21 mouse cellular contexts compared by ENCODE assay signal in genomic region chr2:41471742-41472141, GRCm38 (mm10).
A peak's percentile ranks its signal among the peaks of the same experiment; 100 is the strongest.
DNase-seq lines count a peak whose midpoint lies in the region; ATAC-seq and TF ChIP-seq lines count a peak whose summit lies in the region.
"Had no signal": no experiment of that assay in that cellular context is flagged by ENCODE, and none has a peak within 500 bp of the region (broad histone marks: within the 10 kb centered on the region; RNA-seq: fewer than 3 reads in every experiment).

No protein-coding gene starts in this region.

- no peak for TF ChIP-seq CTCF in heart, adult 2 months (IDR thresholded peaks at IDR 0.05)

- no peak overlapping the region for H3K9ac ChIP-seq in heart, adult 2 months (ENCODE audit: low read depth, low read length)
- H3K9ac ChIP-seq in heart, embryonic 11.5 days (ENCODE audit: low read depth, low read length): no peak overlapping the region
- H3K9ac ChIP-seq in neural tube, embryonic 11.5 days (ENCODE audit: low read length): no peak overlapping the region
- H3K9ac ChIP-seq: forebrain, embryonic 13.5 days; hindbrain, embryonic 13.5 days; midbrain, embryonic 13.5 days had no signal

- peak overlapping the region; percentile 75 for H3K27ac ChIP-seq in heart, adult 2 months
- H3K27ac ChIP-seq in heart, embryonic 11.5 days (ENCODE audit: low read depth, low read length): no peak overlapping the region
- H3K27ac ChIP-seq in neural tube, embryonic 11.5 days (ENCODE audit: low read depth, low read length): no peak overlapping the region
- H3K27ac ChIP-seq: hindbrain, embryonic 13.5 days had no signal

- H3K4me1 ChIP-seq in heart, adult 2 months (ENCODE audit: control insufficient read depth, insufficient read depth, low read length): no peaks in the 10 kb centered on the region
- no peaks in the 10 kb centered on the region for H3K4me1 ChIP-seq in heart, embryonic 11.5 days (ENCODE audit: control insufficient read depth, insufficient read depth, low read length)
- H3K4me1 ChIP-seq in neural tube, embryonic 11.5 days (ENCODE audit: control insufficient read depth, insufficient read depth, low read length): no peaks in the 10 kb centered on the region; the same call in 1 of the 2 replicates

- intact Hi-C loops in heart, adult 2 months (cut with DNase I): no loop called here

- H3K36me3 ChIP-seq in heart, adult 2 months (ENCODE audit: control insufficient read depth, insufficient read depth, low read length): no peaks in the 10 kb centered on the region
- H3K36me3 ChIP-seq in heart, embryonic 11.5 days (ENCODE audit: control insufficient read depth, insufficient read depth, low read length): no peaks in the 10 kb centered on the region
- no peaks in the 10 kb centered on the region for H3K36me3 ChIP-seq in neural tube, embryonic 11.5 days (ENCODE audit: control insufficient read depth, insufficient read depth, low read length)
- H3K36me3 ChIP-seq: hindbrain, embryonic 13.5 days; midbrain, embryonic 13.5 days had no signal

- WGBS in heart, adult 2 months: 36% methylated on average over 2 of the region's 2 CpGs
- WGBS in heart, embryonic 11.5 days (ENCODE audit: insufficient replicate concordance): 64% methylated on average over 2 of the region's 2 CpGs
- 17% methylated on average over 2 of the region's 2 CpGs for WGBS in neural tube, embryonic 11.5 days

- H3K9me3 ChIP-seq in heart, embryonic 11.5 days (replicated peaks; ENCODE audit: control insufficient read depth, low read length): no peaks in the 10 kb centered on the region
- H3K9me3 ChIP-seq in neural tube, embryonic 11.5 days (ENCODE audit: control insufficient read depth, low read length): no peaks in the 10 kb centered on the region
- H3K9me3 ChIP-seq: forebrain, embryonic 13.5 days; hindbrain, embryonic 13.5 days; midbrain, embryonic 13.5 days had no signal

- no peak for TF ChIP-seq POLR2A in heart, adult 2 months (IDR thresholded peaks at IDR 0.05; ENCODE audit: insufficient read depth, low read depth, low read length)

- no peaks in the 10 kb centered on the region for H3K27me3 ChIP-seq in heart, adult 2 months (ENCODE audit: control insufficient read depth, insufficient read depth, low read length)
- no peaks in the 10 kb centered on the region for H3K27me3 ChIP-seq in heart, embryonic 11.5 days (ENCODE audit: control insufficient read depth, insufficient read depth, low read length)
- no peaks in the 10 kb centered on the region for H3K27me3 ChIP-seq in neural tube, embryonic 11.5 days (ENCODE audit: control insufficient read depth, insufficient read depth, low read length)
- H3K27me3 ChIP-seq: forebrain, embryonic 13.5 days; hindbrain, embryonic 13.5 days; midbrain, embryonic 13.5 days had no signal

- H3K4me2 ChIP-seq in heart, embryonic 11.5 days: no peak overlapping the region
- H3K4me2 ChIP-seq in neural tube, embryonic 11.5 days (ENCODE audit: low read depth): no peak overlapping the region
- H3K4me2 ChIP-seq: forebrain, embryonic 13.5 days; hindbrain, embryonic 13.5 days; midbrain, embryonic 13.5 days had no signal

- peak; percentile 19 for DNase-seq in cerebellum, adult 9-10 months
- DNase-seq in cerebellum, postnatal 36 days: no peak
- DNase-seq in heart, adult 2 months: no peak
- DNase-seq in neural tube, embryonic 11.5 days (ENCODE audit: low spot score): no peak
- no peak for DNase-seq in neural tube, embryonic 10.5 days (ENCODE audit: extremely low spot score, low spot score)
- no peak for DNase-seq in kidney, adult 8-10 months
- DNase-seq: adrenal gland, postnatal 10 days; gastrocnemius, postnatal 25 days; heart, adult 18-20 months; kidney, adult 18-20 months; kidney, postnatal 14 days; layer of hippocampus, postnatal 36 days; lung, postnatal 4 days; thymus, adult 18-20 months; thymus, postnatal 4 days had no signal

- H3K4me3 ChIP-seq in heart, adult 2 months: no peak overlapping the region
- H3K4me3 ChIP-seq in heart, embryonic 11.5 days (ENCODE audit: low read depth, low read length): no peak overlapping the region
- no peak overlapping the region for H3K4me3 ChIP-seq in neural tube, embryonic 11.5 days (ENCODE audit: low read depth, low read length)
- H3K4me3 ChIP-seq: forebrain, embryonic 13.5 days; hindbrain, embryonic 13.5 days; midbrain, embryonic 13.5 days; myocyte had no signal

- no peaks in the 10 kb centered on the region for H3K79me2 ChIP-seq in heart, adult 2 months (replicated peaks; ENCODE audit: control insufficient read depth, insufficient read depth, low read length)

- no peak for TF ChIP-seq EP300 in heart, adult 2 months (IDR thresholded peaks at IDR 0.05; ENCODE audit: insufficient read depth, low read depth, low read length)

- no peak for ATAC-seq in heart, embryonic 11.5 days (replicated peaks; ENCODE audit: insufficient number of reproducible peaks, low FRiP score, low TSS enrichment)
- ATAC-seq in neural tube, embryonic 11.5 days (ENCODE audit: insufficient read depth, low FRiP score, low TSS enrichment): peak; percentile 46; the same call in 1 of the 2 replicates
- ATAC-seq: forebrain, embryonic 13.5 days; inflammation-experienced regulatory T-cells, adult 6 months; midbrain, embryonic 13.5 days had no signal
